In the genomic region with DNA sequence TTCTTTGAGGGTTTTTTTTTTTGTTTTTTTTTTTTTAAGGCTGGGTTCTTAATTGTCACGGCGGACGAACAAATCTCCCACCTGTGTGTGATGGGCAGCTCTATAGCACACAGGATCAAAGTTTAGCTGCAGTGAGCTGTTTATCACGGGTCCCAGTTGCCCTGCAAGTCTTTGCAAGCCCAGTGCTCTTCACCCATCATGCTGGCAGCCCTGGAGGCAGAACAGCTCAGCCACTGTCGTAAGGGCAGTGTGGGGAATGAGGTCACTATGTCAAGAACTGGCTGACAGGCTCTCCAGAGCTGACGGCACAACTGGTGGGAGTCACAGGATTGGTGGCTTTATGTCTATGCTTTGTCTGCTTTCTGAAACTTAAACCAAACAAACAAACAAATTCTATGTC, we compare ENCODE assay signal across 9 mouse cellular contexts.
DNase-seq lines count a peak whose midpoint lies in the region; ATAC-seq and TF ChIP-seq lines count a peak whose summit lies in the region.
"Had no signal": no experiment of that assay in that cellular context is flagged by ENCODE, and none has a peak within 500 bp of the region (broad histone marks: within the 10 kb centered on the region; RNA-seq: fewer than 3 reads in every experiment).

No protein-coding gene starts in this region.

- H3K27ac ChIP-seq in heart, embryonic 10.5 days, result peak overlapping the region; percentile 37; the same call in 1 of the 2 replicates
- peak overlapping the region; percentile 46 to 82 for H3K27ac ChIP-seq in heart, embryonic 14.5 days (replicated peaks in 1 of 2; ENCODE audit: control insufficient read depth in 1 of 2, insufficient read depth in 1 of 2, low read depth in 2 of 2, low read length in 2 of 2)
- H3K27ac ChIP-seq in midbrain, embryonic 16.5 days (ENCODE audit: low read length), result peak overlapping the region; percentile 84

- peak; percentile 68; the same call in 1 of the 2 replicates for ATAC-seq in heart, embryonic 14.5 days (ENCODE audit: insufficient number of reproducible peaks, insufficient read depth, low FRiP score, low read depth)
- peak; percentile 61 for ATAC-seq in midbrain, embryonic 16.5 days

- no peak for TF ChIP-seq CTCF in brain, embryonic 14.5 days (IDR thresholded peaks at IDR 0.05; ENCODE audit: borderline replicate concordance, extremely low read depth, insufficient read depth, insufficient read length)

- no peaks in the 10 kb centered on the region for H3K36me3 ChIP-seq in heart, embryonic 10.5 days
- no peaks in the 10 kb centered on the region for H3K36me3 ChIP-seq in heart, embryonic 14.5 days (ENCODE audit: control insufficient read depth, insufficient read depth, low read length)
- no peaks in the 10 kb centered on the region for H3K36me3 ChIP-seq in midbrain, embryonic 16.5 days (ENCODE audit: control insufficient read depth, insufficient read depth, low read length)

- H3K9ac ChIP-seq in heart, embryonic 14.5 days (ENCODE audit: low read length), result peak overlapping the region; percentile 35
- peak overlapping the region; percentile 60 for H3K9ac ChIP-seq in midbrain, embryonic 16.5 days (ENCODE audit: low read depth, low read length)

- WGBS in heart, embryonic 10.5 days, result 32% methylated on average over 6 of the region's 6 CpGs
- WGBS in heart, embryonic 14.5 days, result 25% methylated on average over 6 of the region's 6 CpGs
- WGBS in midbrain, embryonic 16.5 days, result 12% methylated on average over 6 of the region's 6 CpGs

- no peaks in the 10 kb centered on the region for H3K27me3 ChIP-seq in heart, embryonic 10.5 days (ENCODE audit: insufficient read depth, poor library complexity, severe bottlenecking)
- no peaks in the 10 kb centered on the region for H3K27me3 ChIP-seq in heart, embryonic 14.5 days (ENCODE audit: control insufficient read depth, insufficient read depth, low read length)
- no peaks in the 10 kb centered on the region for H3K27me3 ChIP-seq in midbrain, embryonic 16.5 days (ENCODE audit: control insufficient read depth, insufficient read depth, low read depth, low read length)
- H3K27me3 ChIP-seq: CH12.LX had no signal

- H3K4me2 ChIP-seq in heart, embryonic 14.5 days (ENCODE audit: low read length), result peak overlapping the region; percentile 52
- H3K4me2 ChIP-seq in midbrain, embryonic 16.5 days (ENCODE audit: low read length), result peak overlapping the region; percentile 48

- H3K4me3 ChIP-seq in heart, embryonic 10.5 days, result no peak overlapping the region
- H3K4me3 ChIP-seq in heart, embryonic 14.5 days (ENCODE audit: control insufficient read depth in 1 of 2, insufficient read depth in 1 of 2, low read depth in 1 of 2, low read length in 2 of 2), result no peak overlapping the region
- no peak overlapping the region for H3K4me3 ChIP-seq in midbrain, embryonic 16.5 days (ENCODE audit: low read depth, low read length)

- peak; percentile 90 for DNase-seq in heart, embryonic 10.5 days (ENCODE audit: low spot score)
- no peak for DNase-seq in heart, adult 9 months (ENCODE audit: low spot score in 2 of 2)
- peak; percentile 66 for DNase-seq in brain, embryonic 14.5 days (ENCODE audit: low read depth)
- DNase-seq in kidney, postnatal 25 days, result no peak
- DNase-seq in cerebellum, adult 11 months, result no peak
- no peak for DNase-seq in thymus, postnatal 36 days

- TF ChIP-seq POLR2A in brain, embryonic 14.5 days (IDR thresholded peaks at IDR 0.05; ENCODE audit: borderline replicate concordance, extremely low read depth, insufficient read depth, insufficient read length, poor library complexity, severe bottlenecking), result no peak

- no peaks in the 10 kb centered on the region for H3K9me3 ChIP-seq in heart, embryonic 10.5 days
- H3K9me3 ChIP-seq in heart, embryonic 14.5 days (ENCODE audit: control insufficient read depth, low read length), result no peaks in the 10 kb centered on the region
- H3K9me3 ChIP-seq in midbrain, embryonic 16.5 days (replicated peaks; ENCODE audit: control insufficient read depth, low read length, poor library complexity, severe bottlenecking), result no peaks in the 10 kb centered on the region

- H3K4me1 ChIP-seq in heart, embryonic 10.5 days, result peaks cover 26% of the 10 kb centered on the region
- peaks cover 8 to 22% of the 10 kb centered on the region in 2 experiments for H3K4me1 ChIP-seq in heart, embryonic 14.5 days (ENCODE audit: control insufficient read depth in 2 of 2, insufficient read depth in 2 of 2, low read length in 2 of 2)
- peaks cover 43% of the 10 kb centered on the region for H3K4me1 ChIP-seq in midbrain, embryonic 16.5 days (ENCODE audit: control insufficient read depth, insufficient read depth, low read length)

Comparison
In these comparisons a context has a peak if more than half of its experiments do, and no peak if none do; other contexts are left out.
1. DNase-seq: peak in heart, embryonic 10.5 days (single experiment) and brain, embryonic 14.5 days (single experiment); none in heart, adult 9 months (0 of 2), kidney, postnatal 25 days (0 of 2), cerebellum, adult 11 months (single experiment) and thymus, postnatal 36 days (0 of 2).
2. Peak in every context shown above with its lines, with median percentiles within 50 percentile points of each other: H3K27ac ChIP-seq.